Mouse (Mus musculus): Measurements from ENCODE around the gene Hdac5.

The Hdac5 gene

GRCm38 (mm10) chr11:102230006-102230741 is at the start of gene Hdac5:
TSS of gene Hdac5 (minus strand) at chr11:102230166.
- DNase-seq: peak; percentile 99

- DNase-seq: no peak
Measured at GRCm38 (mm10) chr11:102279595-102279994, 49.6 kb upstream of the Hdac5 start.

- DNase-seq: no peak
Measured at GRCm38 (mm10) chr11:102277754-102278153, 47.8 kb upstream of the Hdac5 start.

GRCm38 (mm10) chr11:102276411-102276915 is 46.5 kb upstream of the Hdac5 start:
- peak; percentile 74 for DNase-seq

GRCm38 (mm10) chr11:102268520-102269244 is 38.7 kb upstream of the Hdac5 start, which contains the start of gene Asb16:
TSS of gene Asb16 (plus strand) at chr11:102268743.
- DNase-seq: no peak

GRCm38 (mm10) chr11:102267480-102267879 is 37.5 kb upstream of the Hdac5 start:
- peak; percentile 86 for DNase-seq

GRCm38 (mm10) chr11:102266631-102267355 is 36.8 kb upstream of the Hdac5 start:
- peak; percentile 25 for DNase-seq

GRCm38 (mm10) chr11:102265816-102266215 is 35.9 kb upstream of the Hdac5 start:
- DNase-seq: no peak

GRCm38 (mm10) chr11:102263211-102263610 is 33.2 kb upstream of the Hdac5 start:
- no peak for DNase-seq

- DNase-seq: no peak
Measured at GRCm38 (mm10) chr11:102258521-102258920, 28.6 kb upstream of the Hdac5 start.

- no peak for DNase-seq
Measured at GRCm38 (mm10) chr11:102258095-102258494, 28.1 kb upstream of the Hdac5 start.

- peak; percentile 47 for DNase-seq
Measured at GRCm38 (mm10) chr11:102257514-102257913, 27.5 kb upstream of the Hdac5 start.

GRCm38 (mm10) chr11:102249351-102250090 is 19.6 kb upstream of the Hdac5 start:
- DNase-seq: no peak

- peak; percentile 96 for DNase-seq
Measured at GRCm38 (mm10) chr11:102248630-102249230, 18.8 kb upstream of the Hdac5 start, which contains the start of gene BC030867. TSS of gene BC030867 (plus strand) at chr11:102248882.

- DNase-seq: no peak
Measured at GRCm38 (mm10) chr11:102246871-102247270, 16.9 kb upstream of the Hdac5 start.

- DNase-seq: no peak
Measured at GRCm38 (mm10) chr11:102246273-102246635, 16.3 kb upstream of the Hdac5 start.

- DNase-seq: no peak
Measured at GRCm38 (mm10) chr11:102245581-102246272, 15.8 kb upstream of the Hdac5 start.

- DNase-seq: peak; percentile 75
Measured at GRCm38 (mm10) chr11:102244926-102245449, 15.0 kb upstream of the Hdac5 start.

- DNase-seq: no peak
Measured at GRCm38 (mm10) chr11:102241874-102242273, 11.9 kb upstream of the Hdac5 start.

GRCm38 (mm10) chr11:102241246-102241645 is 11.3 kb upstream of the Hdac5 start:
- DNase-seq: no peak

- no peak for DNase-seq
Measured at GRCm38 (mm10) chr11:102240636-102241035, 10.7 kb upstream of the Hdac5 start.

Data from kidney, postnatal 10 days (tissue).